Mouse (Mus musculus) lung, postnatal 10 days (tissue): Measurements from ENCODE around the gene Galp.
"Not testable (repeated sequence)": the region's sequence is repeated elsewhere in the genome, so short reads cannot be mapped to it uniquely, and the experiment has no call there.

Source experiments
- DNase-seq: peaks from one replicate; pipeline ENCODE4 v3.0.0; 2021

The Galp gene

GRCm38 (mm10) chr7:6258232-6259220, 61.6 kb downstream of the Galp start:
- no peak for DNase-seq

DNA sequence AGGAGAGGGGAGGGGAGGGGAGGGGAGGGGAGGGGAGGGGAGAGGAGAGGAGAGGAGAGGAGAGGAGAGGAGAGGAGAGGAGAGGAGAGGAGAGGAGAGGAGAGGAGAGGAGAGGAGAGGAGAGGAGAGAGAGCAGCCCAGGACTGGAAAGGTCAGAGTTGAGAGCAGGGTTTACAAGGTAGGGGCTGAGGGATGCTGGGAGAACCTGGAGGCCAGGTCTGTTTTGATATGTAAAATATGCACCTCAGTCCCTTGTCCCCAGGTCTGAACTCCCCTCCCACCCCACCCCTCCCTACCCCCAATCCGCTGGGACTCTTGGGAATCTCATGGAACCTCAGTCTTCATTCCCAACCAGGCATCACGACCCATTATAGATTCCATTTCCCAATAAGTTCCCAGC, 63.1 kb downstream of the Galp start:
- DNase-seq, result not testable (repeated sequence)

GRCm38 (mm10) chr7:6262120-6262519, 65.2 kb downstream of the Galp start:
- DNase-seq, result no peak

GRCm38 (mm10) chr7:6262984-6263383, 66.1 kb downstream of the Galp start:
- DNase-seq, result no peak

DNA sequence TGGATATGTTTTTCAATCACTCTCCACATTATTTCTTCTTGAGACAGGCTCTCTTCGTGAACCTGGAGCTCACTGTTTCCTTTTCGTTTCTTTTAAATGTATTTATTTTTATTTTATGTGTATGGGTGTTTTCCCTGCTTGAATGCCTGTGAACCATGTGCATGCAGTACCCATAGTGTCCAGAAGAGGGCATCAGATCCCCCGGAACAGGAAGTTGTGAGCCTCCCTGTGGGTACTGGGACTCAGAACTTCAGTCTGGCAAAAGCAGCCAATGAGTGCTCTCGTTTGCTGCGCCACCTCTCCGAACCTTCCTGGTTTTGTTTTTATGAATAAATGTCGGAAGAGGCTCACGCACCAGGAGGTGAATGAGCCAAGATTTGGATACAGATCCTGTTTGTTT, 68.8 kb downstream of the Galp start:
- peak; percentile 32 for DNase-seq
